Mouse (Mus musculus): ENCODE results near the gene Mydgf. TPM values are rescaled to one million over a fixed set of nuclear protein-coding genes. Genes with fewer than 3 reads are reported as not detected.

Mydgf gene
- total RNA-seq (2021): 10 to 100 TPM; 30.2 to 33.0 TPM

GRCm38 (mm10) chr17:56183658-56184103 lies at the start of gene Mydgf:
TSS of gene Mydgf (minus strand) at chr17:56183920.
- intact Hi-C loops (cut with DNase I): loop anchor here (2.0 kb wide), 1 partner anchor 21 kb away; the partner anchor contains the start of gene Tnfaip8l1
- peak; percentile 94 for DNase-seq (ENCODE audit: low spot score)

- intact Hi-C loops (cut with DNase I): no loop called here
- DNase-seq (ENCODE audit: low spot score): no peak
Measured at GRCm38 (mm10) chr17:56233389-56233788, 49.7 kb upstream of the Mydgf start.

- intact Hi-C loops (cut with DNase I): no loop called here
- DNase-seq (ENCODE audit: low spot score): no peak
Measured at GRCm38 (mm10) chr17:56229943-56230342, 46.2 kb upstream of the Mydgf start.

- DNase-seq (ENCODE audit: low spot score): no peak
- intact Hi-C loops (cut with DNase I): no loop called here
Measured at GRCm38 (mm10) chr17:56226566-56226965, 42.8 kb upstream of the Mydgf start.

GRCm38 (mm10) chr17:56224916-56225315 lies 41.2 kb upstream of the Mydgf start:
- DNase-seq (ENCODE audit: low spot score): no peak
- intact Hi-C loops (cut with DNase I): loop anchor here (2.0 kb wide), 1 partner anchor 26 kb away; no protein-coding TSS in a partner anchor

- peak; percentile 71 for DNase-seq (ENCODE audit: low spot score)
- intact Hi-C loops (cut with DNase I): no loop called here
Measured at GRCm38 (mm10) chr17:56219805-56220204, 36.1 kb upstream of the Mydgf start.

GRCm38 (mm10) chr17:56219251-56219650 lies 35.5 kb upstream of the Mydgf start:
- no peak for DNase-seq (ENCODE audit: low spot score)
- intact Hi-C loops (cut with DNase I): no loop called here

GRCm38 (mm10) chr17:56218377-56219191 lies 34.9 kb upstream of the Mydgf start, which contains the start of gene Dpp9:
TSS of gene Dpp9 (minus strand) at chr17:56218905.
- intact Hi-C loops (cut with DNase I): no loop called here
- DNase-seq (ENCODE audit: low spot score): peak; percentile 89

GRCm38 (mm10) chr17:56217670-56218069 lies 34.0 kb upstream of the Mydgf start:
- intact Hi-C loops (cut with DNase I): no loop called here
- no peak for DNase-seq (ENCODE audit: low spot score)

GRCm38 (mm10) chr17:56214229-56214628 lies 30.5 kb upstream of the Mydgf start:
- DNase-seq (ENCODE audit: low spot score): no peak
- intact Hi-C loops (cut with DNase I): no loop called here

- DNase-seq (ENCODE audit: low spot score): no peak
- intact Hi-C loops (cut with DNase I): no loop called here
Measured at GRCm38 (mm10) chr17:56212676-56213075, 29.0 kb upstream of the Mydgf start.

- no peak for DNase-seq (ENCODE audit: low spot score)
- intact Hi-C loops (cut with DNase I): no loop called here
Measured at GRCm38 (mm10) chr17:56211090-56211489, 27.4 kb upstream of the Mydgf start.

- intact Hi-C loops (cut with DNase I): no loop called here
Measured at GRCm38 (mm10) chr17:56208821-56209220, 25.1 kb upstream of the Mydgf start.

GRCm38 (mm10) chr17:56207963-56208530 lies 24.3 kb upstream of the Mydgf start:
- intact Hi-C loops (cut with DNase I): no loop called here
- no peak for DNase-seq (ENCODE audit: low spot score)

More at GRCm38 (mm10) chr17:56208821-56209220, 25.1 kb upstream of the Mydgf start:
- no peak for DNase-seq (ENCODE audit: low spot score)

GRCm38 (mm10) chr17:56206986-56207674 lies 23.4 kb upstream of the Mydgf start:
- intact Hi-C loops (cut with DNase I): no loop called here
- DNase-seq (ENCODE audit: low spot score): no peak

- DNase-seq (ENCODE audit: low spot score): no peak
- intact Hi-C loops (cut with DNase I): no loop called here
Measured at GRCm38 (mm10) chr17:56206276-56206884, 22.7 kb upstream of the Mydgf start.

- intact Hi-C loops (cut with DNase I): no loop called here
Measured at GRCm38 (mm10) chr17:56203729-56204128, 20.0 kb upstream of the Mydgf start.

GRCm38 (mm10) chr17:56202476-56202875 lies 18.8 kb upstream of the Mydgf start:
- DNase-seq (ENCODE audit: low spot score): no peak
- intact Hi-C loops (cut with DNase I): no loop called here

More at GRCm38 (mm10) chr17:56203729-56204128, 20.0 kb upstream of the Mydgf start:
- no peak for DNase-seq (ENCODE audit: low spot score)

GRCm38 (mm10) chr17:56201642-56202041 lies 17.9 kb upstream of the Mydgf start:
- intact Hi-C loops (cut with DNase I): no loop called here
- no peak for DNase-seq (ENCODE audit: low spot score)

- intact Hi-C loops (cut with DNase I): no loop called here
- no peak for DNase-seq (ENCODE audit: low spot score)
Measured at GRCm38 (mm10) chr17:56200586-56200985, 16.9 kb upstream of the Mydgf start.

Measured in heart, postnatal 25 days (tissue).